Mouse (Mus musculus): ENCODE results near the gene Nip7. TPM values are rescaled to one million over a fixed set of nuclear protein-coding genes. Genes with fewer than 3 reads are reported as not detected.
A peak's percentile ranks its signal among the peaks of the same experiment; 100 is the strongest.
"Not testable (repeated sequence)": the region's sequence is repeated elsewhere in the genome, so short reads cannot be mapped to it uniquely, and the experiment has no call there.

The Nip7 gene
- 15.5 and 16.4 TPM in 2 replicates for total RNA-seq (2017)

DNA sequence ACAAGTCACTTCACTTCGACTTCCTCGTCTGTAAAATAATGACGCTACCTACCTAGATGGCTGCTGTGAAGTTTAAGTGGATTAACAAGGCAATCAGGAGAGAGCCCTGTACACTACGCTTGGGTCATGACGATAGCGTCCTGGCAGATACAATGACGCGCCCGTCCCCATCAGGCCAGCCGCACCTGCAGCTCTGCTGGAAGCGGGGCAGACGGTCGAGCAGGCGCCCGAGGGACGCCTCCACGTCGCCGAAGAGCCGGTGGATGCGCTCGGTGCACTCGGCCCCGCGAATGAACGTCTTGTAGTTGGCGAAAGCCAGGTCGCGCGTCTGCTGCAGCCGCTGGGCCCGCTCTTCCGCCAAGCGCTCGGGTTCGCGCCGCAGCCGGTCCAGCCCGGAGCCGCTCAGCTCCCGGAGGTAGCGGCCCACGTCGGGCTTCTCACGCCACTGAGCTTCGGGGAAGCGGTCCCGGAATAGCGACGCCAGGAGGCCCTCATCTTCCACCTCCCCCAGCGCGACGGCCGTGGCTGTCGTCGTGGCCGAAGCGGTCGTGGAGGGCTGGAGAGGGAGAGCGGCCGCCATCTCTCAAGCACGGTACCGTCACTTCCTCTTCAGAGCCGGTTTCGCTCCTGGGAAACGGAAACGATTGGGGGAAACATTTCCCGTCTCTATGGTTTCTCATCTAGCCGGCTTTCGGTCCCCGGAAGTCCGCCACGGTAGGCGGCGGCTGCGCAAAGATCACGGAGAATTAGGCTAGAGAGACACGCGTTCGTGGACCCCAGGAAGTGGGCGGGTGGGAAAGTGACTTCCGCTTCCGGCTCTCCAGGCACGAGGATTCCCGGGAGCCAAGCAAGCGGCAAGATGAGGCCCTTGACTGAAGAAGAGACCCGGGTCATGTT, at the start of gene Nip7, which contains the start of gene Cog8:
TSS of gene Nip7 (plus strand) at position 802 of the 897 bp plus-strand sequence.
TSS of gene Cog8 (minus strand) at position 614 of the 897 bp plus-strand sequence.
- ATAC-seq (ENCODE audit: extremely low read depth, insufficient number of reproducible peaks, low FRiP score, poor library complexity, severe bottlenecking) = peak; percentile 95

DNA sequence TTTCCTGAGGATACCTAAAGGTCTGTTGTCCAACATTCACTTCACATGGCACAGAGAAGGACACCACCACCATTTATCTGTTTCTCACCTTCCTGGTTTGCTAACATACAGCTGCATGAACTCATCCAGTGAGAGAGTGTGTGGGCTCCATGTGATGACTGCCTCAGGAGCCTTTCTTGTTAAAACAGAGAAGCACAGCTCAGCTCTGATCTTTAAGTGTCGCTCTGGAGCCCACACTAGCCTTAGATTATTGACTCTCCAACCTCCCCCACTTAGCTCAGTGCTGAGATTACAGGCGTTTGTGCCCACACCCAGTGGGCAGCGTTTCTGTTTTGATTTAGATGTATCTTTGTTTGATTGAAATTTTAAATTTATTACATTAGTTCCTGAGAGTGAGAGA, 48.9 kb upstream of the Nip7 start:
- ATAC-seq (ENCODE audit: extremely low read depth, insufficient number of reproducible peaks, low FRiP score, poor library complexity, severe bottlenecking) = no peak

DNA sequence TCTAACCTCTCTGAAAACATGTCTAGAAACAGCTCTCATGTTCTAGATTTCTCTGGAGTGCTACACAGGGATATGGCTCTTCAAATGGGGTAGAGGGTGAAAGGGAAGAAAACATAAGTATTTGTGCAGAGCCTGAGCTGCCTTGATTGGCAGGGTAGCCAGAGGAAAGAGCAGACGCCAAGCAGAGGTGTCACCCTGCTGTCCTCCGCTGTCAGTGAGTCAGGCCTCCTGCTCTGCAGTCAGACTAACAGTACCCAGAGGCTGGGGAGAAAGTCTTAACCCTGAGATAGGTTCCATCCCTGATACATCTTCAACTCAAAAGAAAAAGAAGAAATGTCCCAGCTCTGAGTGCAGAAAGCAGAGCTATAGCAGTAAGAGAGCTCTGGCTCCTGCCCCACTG, 44.0 kb upstream of the Nip7 start:
- no peak for ATAC-seq (ENCODE audit: extremely low read depth, insufficient number of reproducible peaks, low FRiP score, poor library complexity, severe bottlenecking)

DNA sequence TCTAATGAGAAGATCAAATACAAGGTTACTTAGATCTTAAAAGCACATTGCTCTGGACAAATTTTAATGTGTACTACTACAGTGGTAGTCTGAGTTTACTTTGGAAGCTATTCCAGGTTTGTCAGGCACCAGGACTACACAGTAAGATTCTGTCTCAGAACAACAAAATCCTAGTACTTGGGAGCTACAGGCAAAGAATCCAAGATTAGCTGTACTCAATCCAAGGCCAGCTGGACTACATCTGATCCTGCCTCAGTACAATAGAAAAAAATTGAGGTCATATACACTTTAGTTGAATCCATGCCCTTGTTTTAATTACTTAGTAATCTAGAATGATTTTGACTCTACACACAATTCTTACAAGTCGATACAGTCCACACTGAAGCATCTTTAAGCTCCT, 41.8 kb upstream of the Nip7 start:
- ATAC-seq (ENCODE audit: extremely low read depth, insufficient number of reproducible peaks, low FRiP score, poor library complexity, severe bottlenecking) = no peak

DNA sequence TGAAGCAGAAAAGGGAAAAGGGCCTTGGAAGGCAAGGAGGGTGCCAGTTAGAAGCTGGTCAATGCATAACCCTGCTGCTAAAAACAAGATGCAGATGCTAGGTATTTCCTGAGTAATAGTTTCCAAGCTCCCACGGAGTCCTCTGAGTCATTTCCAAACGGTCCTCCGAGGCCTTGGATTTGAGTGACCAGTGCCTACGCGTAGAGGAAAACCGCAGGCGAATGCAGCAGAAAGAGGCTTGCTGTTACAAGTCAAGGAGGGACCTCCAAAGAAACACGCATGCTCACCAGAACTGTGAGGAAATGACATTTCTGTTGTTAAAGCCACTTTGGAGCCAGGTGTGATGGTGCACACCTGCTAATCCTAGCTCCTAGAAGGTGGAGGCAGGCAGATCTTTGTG, 33.2 kb upstream of the Nip7 start:
- no peak for ATAC-seq (ENCODE audit: extremely low read depth, insufficient number of reproducible peaks, low FRiP score, poor library complexity, severe bottlenecking)

DNA sequence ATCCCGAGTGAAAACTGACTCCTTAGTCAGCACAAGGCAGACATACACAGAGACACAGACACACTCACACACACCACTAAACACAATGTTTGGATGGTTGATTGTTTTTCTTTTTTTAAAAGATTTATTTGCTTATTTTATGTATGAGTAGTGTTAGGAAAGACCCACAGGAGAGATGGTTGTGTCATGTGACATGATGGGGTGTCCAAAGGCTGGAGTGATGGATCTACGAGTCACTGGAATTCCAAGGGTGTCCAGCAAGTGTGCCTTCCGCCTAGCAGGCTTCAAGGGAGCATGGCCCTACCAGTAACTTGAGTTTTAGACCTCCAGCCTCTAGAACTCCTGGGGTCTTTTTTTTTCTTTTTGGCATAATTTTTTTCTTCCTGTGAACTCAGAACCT, 27.4 kb upstream of the Nip7 start:
- no peak for ATAC-seq (ENCODE audit: extremely low read depth, insufficient number of reproducible peaks, low FRiP score, poor library complexity, severe bottlenecking)

DNA sequence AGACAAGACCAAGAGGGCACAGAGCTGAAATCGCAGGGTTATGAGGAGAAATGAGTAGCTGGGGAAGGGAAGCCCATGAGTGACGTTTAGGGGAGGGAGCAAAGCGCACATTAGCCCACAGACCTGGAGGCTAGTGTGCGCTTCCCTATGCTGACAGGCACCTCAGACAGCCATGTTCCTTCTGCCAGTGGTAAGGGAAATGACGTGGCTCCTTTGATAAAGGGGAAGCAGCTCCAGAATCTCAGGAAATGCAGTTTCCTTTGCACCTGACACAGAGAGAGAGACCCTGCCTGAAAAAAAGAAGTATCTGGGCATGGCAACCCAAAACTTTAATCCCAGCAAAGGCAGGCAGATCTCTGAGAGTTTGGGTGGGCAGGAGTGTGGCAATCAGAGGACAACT, 26.6 kb upstream of the Nip7 start:
- peak; percentile 28; the same call in 1 of the 2 replicates for ATAC-seq (ENCODE audit: extremely low read depth, insufficient number of reproducible peaks, low FRiP score, poor library complexity, severe bottlenecking)

DNA sequence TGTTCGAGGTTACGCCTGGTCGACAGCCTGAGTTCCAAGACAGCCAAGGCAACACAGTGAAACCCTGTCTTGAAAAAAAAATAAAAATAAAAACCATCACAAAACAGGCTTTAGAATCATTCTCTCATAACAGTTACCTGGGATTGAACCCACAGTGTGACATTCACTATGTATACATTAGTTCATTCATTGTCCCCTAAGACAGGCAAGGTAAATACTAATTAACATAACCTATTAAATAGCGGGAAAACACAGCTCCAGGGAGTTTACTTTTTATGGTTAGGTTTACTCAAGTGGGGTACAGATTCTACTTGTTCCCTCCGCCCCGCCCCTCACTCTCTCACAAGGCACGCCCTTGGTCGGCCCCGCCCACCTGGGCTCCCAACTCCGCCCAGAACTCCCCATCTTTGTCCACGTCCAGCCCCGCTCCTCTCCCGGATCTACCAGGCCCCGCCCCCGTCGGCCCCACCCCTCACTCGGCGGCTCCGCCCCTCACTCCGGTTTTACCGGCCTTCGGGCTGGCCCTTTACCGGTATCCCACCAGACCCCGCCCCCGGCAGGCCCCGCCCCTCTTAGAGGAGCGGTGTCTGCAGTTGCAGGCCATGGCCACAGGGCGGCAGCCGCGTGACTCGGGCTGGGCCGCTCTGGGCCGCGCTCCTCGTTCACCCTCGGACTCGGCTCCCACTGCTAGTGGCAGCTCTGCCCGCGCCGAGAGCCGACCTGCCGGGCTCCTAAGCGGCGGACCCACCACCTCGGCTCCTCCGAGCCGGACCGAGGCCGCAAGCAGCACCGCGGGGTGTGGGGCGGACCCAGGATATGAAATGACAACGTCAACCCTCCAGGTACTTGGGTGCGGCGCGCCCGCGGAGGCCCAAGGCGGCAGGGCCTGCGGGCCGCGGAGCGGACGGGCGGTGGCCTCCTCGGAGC, 25.8 kb upstream of the Nip7 start, which contains the start of gene Vps4a:
TSS of gene Vps4a (plus strand) at position 573 of the 927 bp plus-strand sequence.
- ATAC-seq (ENCODE audit: extremely low read depth, insufficient number of reproducible peaks, low FRiP score, poor library complexity, severe bottlenecking) = peak; percentile 89

DNA sequence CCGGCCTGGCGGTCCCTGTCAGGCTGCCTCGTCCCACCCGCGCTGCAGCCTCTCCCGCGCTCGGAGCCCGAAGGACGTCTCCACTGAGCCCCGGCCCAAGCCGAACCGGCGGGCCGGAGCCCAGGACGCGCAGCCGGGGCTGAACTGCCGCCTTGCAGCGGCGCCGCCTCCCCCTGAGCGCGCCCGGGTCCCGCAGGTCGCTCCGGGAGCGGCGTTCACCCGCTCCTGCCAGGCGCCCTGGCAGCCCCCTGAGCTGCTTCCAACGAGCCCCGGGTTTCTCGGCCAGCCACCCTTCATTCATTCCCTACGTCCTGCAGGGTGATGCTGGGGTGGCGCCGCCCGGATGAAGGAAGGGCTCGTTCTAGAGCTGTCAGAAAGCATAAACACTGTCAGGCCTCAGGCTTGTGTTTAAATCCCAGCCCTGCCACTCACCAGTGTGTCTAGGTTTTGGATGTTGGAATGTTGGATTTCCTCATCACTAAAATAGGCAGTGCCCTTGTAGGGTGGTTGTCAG, 25.0 kb upstream of the Nip7 start:
- no peak for ATAC-seq (ENCODE audit: extremely low read depth, insufficient number of reproducible peaks, low FRiP score, poor library complexity, severe bottlenecking)

DNA sequence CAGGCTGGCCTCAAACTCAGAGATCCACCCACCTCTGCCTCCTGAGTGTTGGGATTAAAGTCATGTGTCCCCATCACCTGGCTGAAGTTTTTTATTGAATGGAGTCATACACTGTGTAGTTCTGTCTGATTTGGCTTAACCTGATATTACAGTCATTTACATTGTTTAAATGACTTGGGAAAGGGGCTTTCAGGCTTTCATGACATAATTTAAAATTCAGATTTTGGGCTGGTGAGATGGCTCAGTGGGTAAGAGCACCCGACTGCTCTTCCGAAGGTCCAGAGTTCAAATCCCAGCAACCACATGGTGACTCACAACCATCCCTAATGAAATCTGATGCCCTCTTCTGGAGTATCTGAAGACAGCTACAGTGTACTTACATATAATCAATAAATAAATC, 23.1 kb upstream of the Nip7 start:
- not testable (repeated sequence) for ATAC-seq (ENCODE audit: extremely low read depth, insufficient number of reproducible peaks, low FRiP score, poor library complexity, severe bottlenecking)

DNA sequence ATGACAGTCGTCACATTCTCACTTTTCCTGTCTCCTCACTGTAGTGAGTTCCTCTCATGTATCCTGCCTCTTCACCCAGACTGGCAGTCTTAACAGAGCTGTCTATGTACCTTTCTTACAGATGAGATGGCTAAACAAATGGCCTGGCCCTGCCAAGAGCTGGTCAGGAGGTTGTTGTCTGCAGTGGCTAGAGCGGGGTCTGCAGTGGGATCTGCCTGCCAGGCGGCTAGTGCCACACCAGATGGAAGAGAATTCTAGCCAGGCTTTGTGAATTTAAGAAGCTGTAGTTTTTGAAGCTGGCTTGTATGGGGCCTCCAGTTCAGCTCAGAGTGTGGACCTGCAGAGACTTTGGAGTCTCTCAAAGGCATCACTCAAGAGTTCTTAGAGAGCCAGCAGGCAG, 21.0 kb upstream of the Nip7 start:
- no peak for ATAC-seq (ENCODE audit: extremely low read depth, insufficient number of reproducible peaks, low FRiP score, poor library complexity, severe bottlenecking)

DNA sequence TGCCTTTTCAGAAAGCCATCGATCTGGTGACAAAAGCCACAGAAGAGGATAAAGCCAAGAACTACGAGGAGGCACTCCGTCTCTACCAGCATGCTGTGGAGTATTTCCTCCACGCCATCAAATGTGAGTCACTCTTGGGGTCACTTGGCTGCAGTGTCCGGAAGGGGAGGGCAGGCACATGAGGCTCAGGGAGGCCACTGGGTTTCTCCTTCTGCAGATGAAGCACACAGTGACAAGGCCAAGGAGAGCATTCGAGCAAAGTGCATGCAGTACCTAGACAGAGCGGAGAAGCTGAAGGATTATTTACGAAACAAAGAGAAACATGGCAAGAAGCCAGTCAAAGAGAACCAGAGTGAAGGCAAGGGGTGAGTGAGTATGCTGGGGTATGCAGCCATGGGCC, 20.1 kb upstream of the Nip7 start:
- no peak for ATAC-seq (ENCODE audit: extremely low read depth, insufficient number of reproducible peaks, low FRiP score, poor library complexity, severe bottlenecking)

DNA sequence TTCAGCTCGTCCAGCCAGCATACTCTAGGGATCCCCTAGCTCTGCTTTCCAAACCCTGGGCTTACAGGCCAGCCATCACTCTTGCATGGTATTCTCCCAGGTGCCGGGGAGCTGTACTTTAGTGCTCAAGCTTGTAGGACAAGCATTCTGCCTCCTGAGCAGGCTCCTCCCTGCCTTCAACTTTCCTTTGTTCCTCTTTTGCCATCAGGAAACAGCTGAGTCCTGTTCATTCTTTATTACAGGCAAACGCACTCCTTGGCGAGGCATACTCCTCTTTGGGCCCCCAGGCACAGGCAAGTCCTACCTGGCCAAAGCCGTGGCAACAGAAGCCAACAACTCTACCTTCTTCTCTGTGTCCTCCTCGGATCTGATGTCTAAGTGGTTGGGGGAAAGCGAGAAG, 16.0 kb upstream of the Nip7 start:
- no peak for ATAC-seq (ENCODE audit: extremely low read depth, insufficient number of reproducible peaks, low FRiP score, poor library complexity, severe bottlenecking)

DNA sequence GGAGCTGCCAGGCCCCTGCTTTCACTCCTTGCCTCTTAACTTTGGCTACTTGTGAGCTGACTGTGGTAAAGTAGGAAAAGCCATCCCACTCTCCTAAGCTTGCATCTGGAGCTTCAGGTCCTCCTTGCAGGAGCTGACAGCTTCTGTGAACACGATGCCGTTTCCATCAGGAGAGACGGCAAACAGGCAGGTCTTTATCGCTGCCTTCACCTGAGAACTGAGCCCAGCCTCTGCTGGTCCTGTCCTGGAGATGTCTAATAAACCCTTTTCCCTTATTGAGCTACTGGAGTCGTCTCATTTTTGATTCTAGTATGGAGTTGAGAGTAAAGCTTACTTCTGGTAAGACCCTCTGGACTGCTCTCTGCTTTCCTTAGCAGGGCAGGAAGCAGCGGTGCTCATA, 11.2 kb upstream of the Nip7 start:
- ATAC-seq (ENCODE audit: extremely low read depth, insufficient number of reproducible peaks, low FRiP score, poor library complexity, severe bottlenecking) = no peak

DNA sequence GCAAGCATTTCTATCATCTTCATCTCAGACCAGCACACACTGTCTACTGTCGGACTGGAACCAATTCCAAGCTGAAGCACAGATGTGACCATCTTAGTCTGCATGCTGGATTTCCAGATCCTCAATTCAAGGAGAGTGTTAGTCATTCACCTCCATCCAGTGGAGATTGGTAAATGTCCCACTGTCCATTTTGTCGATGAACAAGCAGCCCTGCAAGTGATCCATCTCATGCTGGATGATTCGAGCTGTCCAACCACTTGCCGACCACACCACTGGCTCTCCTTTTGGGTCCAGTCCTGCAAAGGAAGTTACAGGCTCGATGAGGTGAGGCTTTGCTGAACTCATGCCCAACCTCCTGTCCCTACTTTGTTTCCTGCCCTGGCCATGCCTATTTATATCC, 9.7 kb upstream of the Nip7 start:
- no peak for ATAC-seq (ENCODE audit: extremely low read depth, insufficient number of reproducible peaks, low FRiP score, poor library complexity, severe bottlenecking)

DNA sequence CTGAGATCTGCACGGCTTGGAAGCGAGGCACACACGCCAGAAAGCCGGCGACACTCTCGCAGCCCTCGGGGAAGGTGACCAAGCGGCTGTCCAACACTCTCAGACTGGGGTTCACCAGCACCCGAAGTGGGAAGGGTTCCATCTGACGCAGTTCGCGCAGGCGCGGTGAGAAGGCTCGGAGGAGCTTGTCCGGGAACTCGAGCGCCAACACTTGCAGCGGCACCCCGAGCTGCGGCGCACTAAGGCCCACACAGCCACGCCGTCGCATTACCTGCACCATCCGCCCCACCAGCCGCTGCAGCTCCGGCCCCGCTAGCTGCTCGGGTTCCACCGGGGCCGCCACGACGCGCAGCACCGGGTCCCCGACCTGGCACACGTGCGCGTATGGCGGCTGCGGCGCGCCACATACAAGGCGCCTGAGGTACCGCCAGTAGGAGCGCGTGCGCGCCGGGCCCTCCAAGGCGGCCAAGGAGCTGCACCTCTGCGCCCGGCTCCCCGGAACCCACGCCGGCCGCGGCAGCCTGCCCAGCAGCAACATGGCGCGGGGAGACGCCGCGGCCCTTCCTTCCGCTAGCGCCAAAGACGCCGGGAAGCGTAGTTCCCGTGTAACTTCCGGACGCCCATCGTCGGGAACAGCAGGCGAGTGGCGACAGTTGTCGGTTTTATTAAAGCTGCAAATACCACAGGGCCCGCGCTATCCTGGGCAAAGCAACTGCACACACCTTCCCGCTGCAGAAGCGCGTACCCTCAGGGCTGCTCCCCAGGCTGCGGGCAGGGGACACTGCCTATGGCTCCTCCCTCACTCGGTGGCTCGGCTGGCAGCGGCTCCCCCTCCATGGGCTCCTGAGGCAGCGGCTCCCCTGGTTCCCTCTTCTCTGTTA, 8.4 kb upstream of the Nip7 start, which contains the start of gene Pdf:
TSS of gene Pdf (minus strand) at position 554 of the 881 bp plus-strand sequence.
- ATAC-seq (ENCODE audit: extremely low read depth, insufficient number of reproducible peaks, low FRiP score, poor library complexity, severe bottlenecking) = peak; percentile 40

DNA sequence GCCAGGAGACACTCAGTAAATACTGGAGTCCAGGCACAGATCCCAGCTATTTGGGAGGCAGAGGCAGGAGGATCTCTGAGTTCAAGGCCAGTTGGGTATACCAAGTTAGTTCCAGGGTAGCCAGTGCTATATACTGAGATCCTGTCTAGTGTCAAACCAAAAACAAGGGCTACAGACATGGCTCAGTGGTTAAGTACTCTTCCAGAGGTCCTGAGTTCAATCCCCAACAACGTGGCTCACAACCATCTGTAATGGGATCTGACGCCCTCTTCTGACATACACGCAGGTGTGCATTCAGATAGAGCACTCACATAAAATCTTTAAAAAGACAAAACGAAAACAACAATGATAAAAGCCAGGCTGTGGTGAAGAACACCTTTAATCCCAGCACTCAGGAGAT, 7.2 kb upstream of the Nip7 start:
- no peak for ATAC-seq (ENCODE audit: extremely low read depth, insufficient number of reproducible peaks, low FRiP score, poor library complexity, severe bottlenecking)

DNA sequence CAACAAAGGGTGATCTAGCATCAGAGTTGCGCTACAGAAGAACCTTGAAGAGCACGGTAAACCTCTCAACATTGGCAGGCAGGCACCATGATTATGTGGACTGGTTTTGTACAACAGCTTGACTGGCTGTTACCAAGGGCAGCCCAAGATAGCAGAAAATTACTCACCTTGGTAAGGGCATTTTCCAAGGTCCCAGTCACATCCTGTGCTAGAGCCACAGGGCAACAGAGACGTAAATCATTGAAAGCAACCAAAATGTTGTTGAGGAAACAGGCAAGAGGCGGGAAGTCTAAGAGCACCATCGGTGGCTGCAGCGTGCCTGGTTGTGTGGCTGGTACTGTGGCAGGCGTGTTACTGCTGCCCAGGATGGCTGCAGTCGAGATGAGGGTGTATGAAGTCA, 4.6 kb upstream of the Nip7 start:
- no peak for ATAC-seq (ENCODE audit: extremely low read depth, insufficient number of reproducible peaks, low FRiP score, poor library complexity, severe bottlenecking)
